Mouse (Mus musculus): Measurements from ENCODE around the gene Lss. TPM values are rescaled to one million over a fixed set of nuclear protein-coding genes. Genes with fewer than 3 reads are reported as not detected.

Lss gene
- total RNA-seq (2023), result 10 to 100 TPM in 1 of 2 experiments, 1 to 10 TPM in 1; 9.1 to 17.3 TPM

DNA sequence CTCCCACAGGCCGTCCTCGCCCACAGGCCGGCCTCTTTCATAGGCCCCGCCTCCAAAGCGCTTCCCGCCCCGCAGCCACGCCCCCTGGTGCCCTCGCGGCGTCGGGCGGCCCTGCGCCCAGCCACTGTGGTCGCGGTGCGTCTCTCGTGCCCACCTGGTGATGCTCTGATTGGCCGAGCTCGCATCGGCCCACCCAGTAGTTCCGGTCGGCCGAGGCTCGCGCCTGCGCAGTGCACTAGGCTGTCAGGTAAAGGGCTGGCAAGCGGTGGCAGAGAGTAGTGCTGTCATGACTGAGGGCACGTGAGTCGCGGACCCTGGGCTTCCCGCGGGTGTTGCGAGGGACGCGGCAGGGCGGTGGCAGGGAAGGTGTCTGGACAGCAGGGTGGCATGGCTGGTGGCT is at the start of gene Lss:
TSS of gene Lss (plus strand) at position 214 of the 400 bp plus-strand sequence.

DNA sequence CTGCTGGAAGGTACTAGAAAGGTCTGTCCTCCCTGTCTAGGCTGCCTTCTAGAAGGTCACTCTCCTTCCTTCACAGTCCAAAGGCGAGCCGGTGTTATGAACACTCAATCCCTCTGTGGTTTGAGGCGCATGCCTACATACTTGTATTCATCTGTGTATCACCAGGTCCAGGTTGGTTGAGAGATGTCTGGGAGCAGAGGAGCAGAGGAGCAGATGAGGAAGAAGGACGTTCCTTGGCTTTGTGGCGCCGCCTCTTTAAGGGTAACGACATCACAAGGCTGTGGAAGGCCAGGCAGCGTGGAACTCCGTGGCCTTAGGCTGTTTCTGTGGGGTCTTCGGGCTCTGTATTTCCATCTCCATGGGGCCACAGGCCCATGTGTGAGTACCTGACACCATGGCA is 30.6 kb downstream of the Lss start, which contains the start of gene Spatc1l:
TSS of gene Spatc1l (plus strand) at position 301 of the 400 bp plus-strand sequence.

DNA sequence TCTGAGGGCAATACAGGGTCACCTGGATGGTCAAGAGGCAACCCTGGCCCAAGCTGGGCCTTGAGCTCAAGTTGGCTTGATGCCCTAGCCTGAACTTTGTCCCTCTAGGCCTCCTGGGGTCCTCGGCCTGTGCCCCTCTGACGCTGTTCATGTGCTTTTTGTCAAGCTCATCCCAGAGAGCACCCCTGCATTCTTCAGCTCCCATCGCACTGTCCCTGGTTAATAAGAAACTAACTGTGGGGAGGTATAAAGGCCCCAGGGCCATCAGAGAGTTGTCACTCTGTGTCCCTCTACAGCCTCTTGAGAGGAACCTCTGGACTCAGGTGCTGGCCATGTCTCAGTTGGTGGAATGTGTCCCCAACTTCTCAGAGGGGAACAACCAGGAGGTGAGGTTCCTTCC is 44.0 kb downstream of the Lss start, which contains the start of gene Ftcd:
TSS of gene Ftcd (plus strand) at position 275 of the 400 bp plus-strand sequence.

Other genes with a start within 250 kb of the Lss start
- 10 to 100 TPM in 1 of 2 experiments, 1 to 10 TPM in 1; 8.3 to 11.4 TPM for gene Dip2a, start 186.3 kb upstream of the Lss start, total RNA-seq (2023)
- gene AC141477.1, start 91.1 kb upstream of the Lss start, total RNA-seq (2023), result 10 to 100 TPM in 1 of 2 experiments, 1 to 10 TPM in 1; 6.7 to 20.5 TPM
- gene Pcnt, start 88.8 kb upstream of the Lss start, total RNA-seq (2023), result 10 to 100 TPM; 35.4 to 39.2 TPM
- gene 2610028H24Rik, start 82.5 kb upstream of the Lss start, total RNA-seq (2023), result not detected
- gene Mcm3ap, start 62.7 kb upstream of the Lss start, total RNA-seq (2023), result 10 to 100 TPM; 34.7 to 38.6 TPM
- 1 to 10 TPM in 1 of 2 experiments, under 1 TPM in 1; 0.89 to 1.7 TPM for gene Ybey, start 62.5 kb upstream of the Lss start, total RNA-seq (2023)
- gene Spatc1l, start 30.7 kb downstream of the Lss start, total RNA-seq (2023), result not detected
- not detected for gene Ftcd, start 44.1 kb downstream of the Lss start, total RNA-seq (2023)
- gene Col6a2, start 92.0 kb downstream of the Lss start, total RNA-seq (2023), result under 1 TPM; 0.45 to 0.52 TPM
- under 1 TPM in 1 of 2 experiments, not detected in 1; 0.84 TPM for gene Col6a1, start 194.6 kb downstream of the Lss start, total RNA-seq (2023)

All from monocyte, adult 59 days (primary cell).